Mouse (Mus musculus): Measurements from ENCODE around the gene Plagl1. TPM values are rescaled to one million over a fixed set of nuclear protein-coding genes. Genes with fewer than 3 reads are reported as not detected.

Gene Plagl1
- polyA plus RNA-seq, 1 experiment from 2014 or later = 163 TPM

- DNase-seq (ENCODE audit: low spot score) = no peak
- H3K9ac ChIP-seq (ENCODE audit: low read depth, low read length) = no peak overlapping the region
Measured at GRCm38 (mm10) chr10:13029416-13029815, 30.9 kb upstream of the Plagl1 start.

GRCm38 (mm10) chr10:13035270-13035669, 25.0 kb upstream of the Plagl1 start:
- no peak overlapping the region for H3K27ac ChIP-seq (ENCODE audit: low read depth, low read length)
- H3K36me3 ChIP-seq (ENCODE audit: control insufficient read depth, insufficient read depth, low read length) = no peaks in the 10 kb centered on the region
- WGBS = 76% methylated on average over 3 of the region's 3 CpGs

More at GRCm38 (mm10) chr10:13029416-13029815, 30.9 kb upstream of the Plagl1 start:
- Histone ChIP-seq H3K9me3 (ENCODE audit: control insufficient read depth, low read length) (no peaks in the 10 kb centered on the region), H3K4me3 (ENCODE audit: low read depth, low read length) (no peak overlapping the region), H3K27me3 (replicated peaks; ENCODE audit: control insufficient read depth, insufficient read depth, low read length) (no peaks in the 10 kb centered on the region), H3K4me1 (replicated peaks; ENCODE audit: control insufficient read depth, insufficient read depth, low read length) (no peaks in the 10 kb centered on the region), H3K4me2 (no peak overlapping the region), H3K36me3 (ENCODE audit: control insufficient read depth, insufficient read depth, low read length) (no peaks in the 10 kb centered on the region), H3K27ac (ENCODE audit: low read depth, low read length) (no peak overlapping the region)
- no peak for ATAC-seq (replicated peaks; ENCODE audit: low FRiP score)
- 90% methylated on average over 5 of the region's 5 CpGs for WGBS

GRCm38 (mm10) chr10:13039637-13040174, 20.6 kb upstream of the Plagl1 start:
- Histone ChIP-seq H3K9ac (ENCODE audit: low read depth, low read length) (no peak overlapping the region), H3K9me3 (ENCODE audit: control insufficient read depth, low read length) (no peaks in the 10 kb centered on the region), H3K4me1 (replicated peaks; ENCODE audit: control insufficient read depth, insufficient read depth, low read length) (no peaks in the 10 kb centered on the region), H3K36me3 (ENCODE audit: control insufficient read depth, insufficient read depth, low read length) (no peaks in the 10 kb centered on the region), H3K27me3 (replicated peaks; ENCODE audit: control insufficient read depth, insufficient read depth, low read length) (no peaks in the 10 kb centered on the region), H3K27ac (ENCODE audit: low read depth, low read length) (no peak overlapping the region), H3K4me3 (ENCODE audit: low read depth, low read length) (no peak overlapping the region), H3K4me2 (no peak overlapping the region)
- no peak for ATAC-seq (replicated peaks; ENCODE audit: low FRiP score)
- 75% methylated on average over 5 of the region's 5 CpGs for whole genome bisulfite sequencing
- no peak for DNase-seq (ENCODE audit: low spot score)

More at GRCm38 (mm10) chr10:13035270-13035669, 25.0 kb upstream of the Plagl1 start:
- Histone ChIP-seq H3K9ac (ENCODE audit: low read depth, low read length) (no peak overlapping the region), H3K4me3 (ENCODE audit: low read depth, low read length) (no peak overlapping the region), H3K4me1 (replicated peaks; ENCODE audit: control insufficient read depth, insufficient read depth, low read length) (no peaks in the 10 kb centered on the region), H3K9me3 (ENCODE audit: control insufficient read depth, low read length) (no peaks in the 10 kb centered on the region), H3K27me3 (replicated peaks; ENCODE audit: control insufficient read depth, insufficient read depth, low read length) (no peaks in the 10 kb centered on the region), H3K4me2 (no peak overlapping the region)
- no peak for ATAC-seq (replicated peaks; ENCODE audit: low FRiP score)
- no peak for DNase-seq (ENCODE audit: low spot score)

- 87% methylated on average over 11 of the region's 11 CpGs for WGBS
- ATAC-seq (replicated peaks; ENCODE audit: low FRiP score) (no peak), DNase-seq (ENCODE audit: low spot score) (no peak)
- no peak overlapping the region for H3K4me3 ChIP-seq (ENCODE audit: low read depth, low read length)
- H3K9me3 ChIP-seq (ENCODE audit: control insufficient read depth, low read length) = no peaks in the 10 kb centered on the region
- no peak overlapping the region for H3K9ac ChIP-seq (ENCODE audit: low read depth, low read length)
- H3K36me3 ChIP-seq (ENCODE audit: control insufficient read depth, insufficient read depth, low read length) = no peaks in the 10 kb centered on the region
- H3K27me3 ChIP-seq (replicated peaks; ENCODE audit: control insufficient read depth, insufficient read depth, low read length) = no peaks in the 10 kb centered on the region
- no peaks in the 10 kb centered on the region for H3K4me1 ChIP-seq (replicated peaks; ENCODE audit: control insufficient read depth, insufficient read depth, low read length)
- H3K4me2 ChIP-seq = no peak overlapping the region
- H3K27ac ChIP-seq (ENCODE audit: low read depth, low read length) = no peak overlapping the region
Measured at GRCm38 (mm10) chr10:13044659-13045058, 15.6 kb upstream of the Plagl1 start.

GRCm38 (mm10) chr10:13047816-13048215, 12.5 kb upstream of the Plagl1 start:
- Histone ChIP-seq H3K27me3 (replicated peaks; ENCODE audit: control insufficient read depth, insufficient read depth, low read length) (no peaks in the 10 kb centered on the region), H3K27ac (ENCODE audit: low read depth, low read length) (no peak overlapping the region), H3K9me3 (ENCODE audit: control insufficient read depth, low read length) (no peaks in the 10 kb centered on the region), H3K9ac (ENCODE audit: low read depth, low read length) (no peak overlapping the region), H3K4me1 (replicated peaks; ENCODE audit: control insufficient read depth, insufficient read depth, low read length) (no peaks in the 10 kb centered on the region), H3K4me3 (ENCODE audit: low read depth, low read length) (no peak overlapping the region), H3K36me3 (ENCODE audit: control insufficient read depth, insufficient read depth, low read length) (no peaks in the 10 kb centered on the region), H3K4me2 (no peak overlapping the region)
- no peak for DNase-seq (ENCODE audit: low spot score)
- WGBS = 40% methylated on average over 4 of the region's 4 CpGs
- ATAC-seq (replicated peaks; ENCODE audit: low FRiP score) = no peak

- H3K36me3 ChIP-seq (ENCODE audit: control insufficient read depth, insufficient read depth, low read length) = no peaks in the 10 kb centered on the region
- H3K27me3 ChIP-seq (replicated peaks; ENCODE audit: control insufficient read depth, insufficient read depth, low read length) = peaks cover 13% of the 10 kb centered on the region
- H3K4me2 ChIP-seq = no peak overlapping the region
- no peak overlapping the region for H3K9ac ChIP-seq (ENCODE audit: low read depth, low read length)
- no peaks in the 10 kb centered on the region for H3K9me3 ChIP-seq (ENCODE audit: control insufficient read depth, low read length)
- WGBS = 73% methylated on average over 6 of the region's 6 CpGs
- ATAC-seq (replicated peaks; ENCODE audit: low FRiP score) (no peak), DNase-seq (ENCODE audit: low spot score) (no peak)
- H3K27ac ChIP-seq (ENCODE audit: low read depth, low read length) = no peak overlapping the region
- H3K4me3 ChIP-seq (ENCODE audit: low read depth, low read length) = no peak overlapping the region
- peaks cover 4% of the 10 kb centered on the region; the same call in 1 of the 2 replicates for H3K4me1 ChIP-seq (replicated peaks; ENCODE audit: control insufficient read depth, insufficient read depth, low read length)
Measured at GRCm38 (mm10) chr10:13056863-13057381, 3.4 kb upstream of the Plagl1 start.

GRCm38 (mm10) chr10:13060821-13061671, 742 bp downstream of the Plagl1 start:
- no peak overlapping the region for H3K27ac ChIP-seq (ENCODE audit: low read depth, low read length)
- H3K4me1 ChIP-seq (replicated peaks; ENCODE audit: control insufficient read depth, insufficient read depth, low read length) = peaks cover 4% of the 10 kb centered on the region; the same call in 1 of the 2 replicates
- H3K9me3 ChIP-seq (ENCODE audit: control insufficient read depth, low read length) = no peaks in the 10 kb centered on the region
- ATAC-seq (replicated peaks; ENCODE audit: low FRiP score) (no peak), DNase-seq (ENCODE audit: low spot score) (no peak)
- WGBS = 15% methylated on average over 45 of the region's 46 CpGs
- H3K4me3 ChIP-seq (ENCODE audit: low read depth, low read length) = peak overlapping the region; percentile 36; the same call in 1 of the 2 replicates
- H3K27me3 ChIP-seq (replicated peaks; ENCODE audit: control insufficient read depth, insufficient read depth, low read length) = peaks cover 17% of the 10 kb centered on the region
- no peak overlapping the region for H3K9ac ChIP-seq (ENCODE audit: low read depth, low read length)
- no peaks in the 10 kb centered on the region for H3K36me3 ChIP-seq (ENCODE audit: control insufficient read depth, insufficient read depth, low read length)
- peak overlapping the region; percentile 67 for H3K4me2 ChIP-seq

- H3K27ac ChIP-seq (ENCODE audit: low read depth, low read length) = no peak overlapping the region
- 50% methylated on average over 8 of the region's 8 CpGs for WGBS
- no peaks in the 10 kb centered on the region for H3K36me3 ChIP-seq (ENCODE audit: control insufficient read depth, insufficient read depth, low read length)
- H3K27me3 ChIP-seq (replicated peaks; ENCODE audit: control insufficient read depth, insufficient read depth, low read length) = peaks cover 17% of the 10 kb centered on the region
- H3K4me2 ChIP-seq = no peak overlapping the region
- no peaks in the 10 kb centered on the region for H3K9me3 ChIP-seq (ENCODE audit: control insufficient read depth, low read length)
- H3K9ac ChIP-seq (ENCODE audit: low read depth, low read length) = no peak overlapping the region
- DNase-seq (ENCODE audit: low spot score) = no peak
- H3K4me3 ChIP-seq (ENCODE audit: low read depth, low read length) = no peak overlapping the region
- ATAC-seq (replicated peaks; ENCODE audit: low FRiP score) = no peak
- H3K4me1 ChIP-seq (replicated peaks; ENCODE audit: control insufficient read depth, insufficient read depth, low read length) = peaks cover 4% of the 10 kb centered on the region; the same call in 1 of the 2 replicates
Measured at GRCm38 (mm10) chr10:13062373-13062772, 2.1 kb downstream of the Plagl1 start.

Data from liver, embryonic 11.5 days (tissue).